Mouse (Mus musculus) granulocyte monocyte progenitor cell, adult 5-6 weeks (primary cell): ENCODE data around the gene Vps35l. TPM values are rescaled to one million over a fixed set of nuclear protein-coding genes. Genes with fewer than 3 reads are reported as not detected.

ENCODE experiments used
- ATAC-seq: replicated peaks from 2 replicates; pipeline ENCODE4 v1.8.0; 2016; ENCODE audit warnings: mild to moderate bottlenecking, moderate TSS enrichment, inconsistent platforms; ENCODE audit not compliant: poor library complexity, severe bottlenecking
- total RNA-seq, 2 experiments: library from RNA; stranded (forward) in 1 of 2; stranded (reverse) in 1 of 2; fragments of 200-712, 200-1000 nt in 1 of 2; fragments of >200 nt in 1 of 2; fragmentation: Nextera tagmentation in 1 of 2; gene quantifications; 2 replicates each; pipeline ENCODE4 v1.2.3; 2014 to 2017

The Vps35l gene
- total RNA-seq, 2 experiments from 2014 or later: 57.0 to 76.4 TPM

DNA sequence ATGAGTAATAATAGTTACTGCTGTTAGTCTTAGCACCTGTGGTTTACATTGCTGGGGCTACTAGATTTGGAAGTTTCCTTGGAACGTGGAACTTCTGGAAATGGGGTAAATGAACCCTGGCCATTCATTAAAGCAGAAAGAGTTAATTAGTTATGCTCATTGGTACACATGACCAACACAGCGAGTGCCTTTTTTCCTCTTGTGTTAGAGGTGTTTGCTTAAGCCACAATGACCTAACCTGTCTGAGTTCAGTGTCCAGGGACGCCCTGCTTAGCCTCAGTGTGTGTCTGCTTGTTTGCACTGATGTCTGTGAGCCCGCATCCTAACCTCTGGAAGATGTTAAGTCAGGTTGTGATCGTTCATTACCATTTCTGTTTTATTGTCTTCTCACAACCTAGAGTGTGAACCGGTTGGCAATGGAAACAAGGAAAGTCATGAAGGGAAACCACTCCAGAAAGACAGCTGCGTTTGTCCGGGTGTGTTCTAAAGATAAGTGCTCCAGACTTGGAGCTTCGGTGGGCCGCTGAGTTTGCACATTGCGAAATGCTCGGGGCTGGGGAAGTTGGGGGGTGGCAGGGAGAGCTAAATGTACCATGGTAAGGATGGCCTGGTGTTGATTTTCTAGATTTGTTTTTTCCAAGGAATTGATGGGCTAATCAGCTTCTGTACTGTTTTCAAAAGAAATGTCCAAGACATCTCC is 71.5 kb downstream of the Vps35l start:
- ATAC-seq: peak; percentile 85

DNA sequence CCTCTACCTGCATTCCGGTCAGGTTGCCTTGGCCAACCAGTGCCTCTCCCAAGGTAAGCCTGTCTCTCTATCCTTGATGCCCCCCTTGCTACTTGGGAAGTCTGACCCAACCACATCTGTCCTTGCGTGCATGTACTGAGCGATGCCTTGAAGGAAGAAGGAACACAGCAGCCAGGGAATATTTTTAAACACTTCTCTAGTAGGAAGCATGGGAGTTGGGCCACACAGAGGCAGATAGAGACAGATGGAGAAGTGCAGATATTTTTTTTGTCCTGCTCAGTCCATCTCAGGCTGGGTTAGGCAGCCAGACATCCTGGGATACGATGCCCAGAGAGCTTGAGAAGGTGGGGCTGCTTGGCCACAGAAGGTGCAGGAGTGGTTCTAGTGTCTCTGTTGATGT is 73.6 kb downstream of the Vps35l start:
- ATAC-seq: no peak

DNA sequence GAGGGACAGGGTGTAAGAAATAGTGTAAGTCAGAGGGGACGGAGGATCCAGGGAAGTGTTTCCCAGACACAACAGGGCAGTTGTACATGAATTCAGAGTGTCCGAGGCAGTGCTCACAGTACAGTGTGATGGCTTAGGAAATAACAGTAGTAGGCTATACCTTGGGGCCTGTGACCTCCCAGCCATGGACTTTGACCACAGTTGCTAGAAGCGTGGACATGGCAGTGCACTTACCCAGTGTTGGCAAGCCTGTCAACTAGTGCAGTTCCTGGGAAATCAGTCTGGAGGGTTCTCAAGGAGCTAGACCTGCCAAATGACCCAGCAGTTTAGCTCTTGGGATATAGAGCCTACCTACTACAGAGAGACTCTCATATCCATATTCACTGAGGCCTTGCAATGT is 76.2 kb downstream of the Vps35l start:
- ATAC-seq: no peak

DNA sequence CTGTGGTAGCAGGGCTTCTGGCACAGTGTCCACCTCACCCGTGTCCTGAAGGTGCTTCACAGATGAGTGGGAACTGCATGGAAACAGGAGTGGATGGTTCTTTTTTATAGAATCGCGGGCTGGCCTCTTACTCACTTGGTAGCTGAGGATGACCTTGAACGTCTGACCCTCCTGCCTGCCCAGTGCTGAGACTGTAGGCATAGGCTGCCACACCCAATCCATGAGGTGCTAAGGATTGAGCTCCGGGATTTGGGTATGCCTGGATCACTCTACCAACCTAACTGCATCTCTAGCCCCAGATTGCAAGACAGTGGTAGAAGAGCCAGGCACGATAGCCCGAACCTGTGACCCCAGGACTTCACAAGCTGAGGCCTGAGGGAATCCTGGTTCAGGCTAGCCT is 77.7 kb downstream of the Vps35l start:
- no peak for ATAC-seq

DNA sequence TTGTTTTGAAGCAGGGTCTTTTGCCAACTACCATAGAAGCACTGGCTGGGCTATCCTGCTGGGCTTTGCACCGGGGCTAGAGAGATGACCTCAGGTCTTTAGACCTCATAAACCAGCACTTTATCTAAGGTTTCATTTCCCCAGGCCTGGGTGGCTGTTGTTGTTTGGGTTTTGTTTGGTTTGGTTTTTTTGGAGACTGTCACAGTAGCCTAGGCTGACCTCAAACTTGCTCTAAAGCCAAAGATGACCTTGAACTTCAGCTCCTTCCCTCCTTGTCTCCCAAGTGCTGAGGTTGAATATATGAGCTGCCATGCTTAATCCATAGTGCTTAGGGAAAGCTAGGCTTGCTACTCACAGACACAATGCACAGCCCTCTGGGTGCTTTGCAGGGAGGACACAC is 79.6 kb downstream of the Vps35l start:
- no peak for ATAC-seq

DNA sequence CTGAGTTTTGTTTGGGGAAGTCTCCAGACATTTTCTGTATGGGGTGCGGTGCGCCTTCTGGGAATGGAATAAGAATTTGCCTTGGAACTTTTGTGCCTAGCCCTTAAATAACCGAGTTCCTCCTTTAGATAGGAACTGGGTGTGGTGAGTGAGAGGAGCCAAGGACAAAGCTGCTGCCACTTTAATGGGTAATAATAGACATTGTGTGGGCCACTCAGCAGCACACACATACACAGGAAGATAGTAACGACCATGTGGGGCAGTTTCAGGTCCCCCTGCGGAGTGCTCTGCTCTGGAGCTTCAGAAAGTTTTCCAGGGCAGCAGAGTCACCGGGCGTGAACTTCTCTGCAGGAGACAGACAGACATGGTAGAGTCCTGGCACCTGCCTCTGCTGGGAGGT is 81.3 kb downstream of the Vps35l start:
- ATAC-seq: no peak

DNA sequence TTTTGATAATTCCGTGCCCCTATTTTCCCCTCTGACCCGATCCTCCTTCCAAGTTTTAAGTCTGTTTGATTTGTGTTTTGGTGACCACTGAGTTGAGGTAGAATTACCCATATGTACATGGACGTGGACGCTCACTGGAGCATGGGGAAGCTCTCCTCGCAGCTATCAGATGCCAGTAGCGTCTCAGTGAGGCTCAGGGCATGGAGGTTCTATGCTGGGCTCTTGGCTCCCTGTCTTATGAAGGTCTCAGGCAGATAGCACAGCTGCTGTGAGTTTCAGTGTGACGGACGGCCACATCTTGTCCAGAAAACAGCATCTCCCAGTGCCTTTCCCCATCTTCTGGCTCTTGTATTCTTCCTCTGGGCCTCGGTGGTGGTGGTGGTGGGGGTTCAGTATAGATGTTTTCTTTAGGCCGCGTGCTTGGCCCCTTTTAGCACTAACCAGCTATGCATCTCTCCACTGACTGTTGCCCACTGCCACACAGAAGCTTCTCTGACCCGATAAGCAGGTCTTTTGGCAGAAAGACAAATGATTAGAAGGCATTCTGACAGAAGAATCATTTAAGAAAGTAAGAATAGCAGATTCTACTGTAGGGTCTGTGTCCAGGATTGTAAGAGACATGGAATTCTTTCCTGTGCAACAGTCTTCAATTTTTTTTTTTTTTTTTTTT is 82.0 kb downstream of the Vps35l start:
- no peak for ATAC-seq

DNA sequence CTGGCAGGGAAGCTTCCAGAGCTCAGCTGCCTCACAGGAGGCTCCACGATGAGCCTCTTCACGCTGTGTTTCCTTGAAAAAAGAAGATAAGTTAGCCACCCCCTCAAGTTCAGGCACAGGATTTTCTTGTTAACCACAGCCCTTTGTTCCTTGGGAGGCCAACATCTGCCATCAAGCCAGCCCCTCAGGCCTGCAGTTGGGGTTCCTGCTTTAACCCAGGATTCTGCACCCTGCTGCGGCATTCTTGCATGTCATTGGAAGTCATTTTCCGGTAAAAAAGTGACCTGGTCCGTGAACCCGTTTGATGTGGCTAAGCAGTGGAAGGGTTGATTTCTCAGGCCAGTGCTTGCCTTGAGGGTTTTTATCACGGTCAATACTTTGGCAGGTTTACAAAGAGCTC is 84.4 kb downstream of the Vps35l start:
- ATAC-seq: no peak

DNA sequence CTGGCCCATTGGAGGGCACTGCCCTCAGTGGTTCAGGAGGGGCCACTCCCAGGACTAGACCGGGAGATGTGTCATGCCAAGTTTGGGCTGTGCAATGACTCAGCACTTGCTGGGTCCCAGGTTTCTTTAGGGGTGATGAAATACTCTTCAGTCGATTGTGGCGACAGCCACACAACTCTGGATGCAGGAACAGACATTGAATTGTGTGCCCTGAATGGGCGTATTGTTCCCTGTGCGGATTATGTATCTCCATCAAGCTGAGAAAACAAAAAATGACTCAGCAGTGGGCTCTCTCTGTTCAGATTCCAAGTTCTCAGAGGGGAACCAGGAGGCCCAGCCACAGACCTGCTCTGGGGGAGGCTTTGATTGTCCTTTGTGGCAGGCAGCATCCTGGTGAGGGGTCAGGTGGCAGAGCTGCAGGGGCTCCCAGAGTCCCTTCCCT is 88.0 kb downstream of the Vps35l start:
- peak; percentile 88 for ATAC-seq

DNA sequence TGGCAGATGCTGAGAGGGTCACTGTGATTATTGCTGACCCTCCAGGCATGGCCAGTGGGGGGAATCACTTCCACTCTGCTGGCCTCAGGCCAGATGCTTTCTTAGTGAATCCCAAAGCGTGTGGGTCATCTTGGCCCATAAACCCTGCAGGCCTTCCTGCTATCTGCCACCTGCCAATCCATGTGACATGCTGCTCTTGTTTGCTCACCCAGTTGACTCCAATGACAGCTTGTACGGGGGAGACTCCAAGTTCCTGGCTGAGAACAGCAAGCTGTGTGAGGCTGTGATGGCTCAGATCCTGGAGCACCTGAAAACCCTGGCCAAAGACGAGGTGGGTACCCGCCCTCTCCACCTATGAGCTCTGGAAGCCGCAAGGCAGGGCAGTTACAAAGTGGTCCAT is 97.9 kb downstream of the Vps35l start:
- no peak for ATAC-seq

DNA sequence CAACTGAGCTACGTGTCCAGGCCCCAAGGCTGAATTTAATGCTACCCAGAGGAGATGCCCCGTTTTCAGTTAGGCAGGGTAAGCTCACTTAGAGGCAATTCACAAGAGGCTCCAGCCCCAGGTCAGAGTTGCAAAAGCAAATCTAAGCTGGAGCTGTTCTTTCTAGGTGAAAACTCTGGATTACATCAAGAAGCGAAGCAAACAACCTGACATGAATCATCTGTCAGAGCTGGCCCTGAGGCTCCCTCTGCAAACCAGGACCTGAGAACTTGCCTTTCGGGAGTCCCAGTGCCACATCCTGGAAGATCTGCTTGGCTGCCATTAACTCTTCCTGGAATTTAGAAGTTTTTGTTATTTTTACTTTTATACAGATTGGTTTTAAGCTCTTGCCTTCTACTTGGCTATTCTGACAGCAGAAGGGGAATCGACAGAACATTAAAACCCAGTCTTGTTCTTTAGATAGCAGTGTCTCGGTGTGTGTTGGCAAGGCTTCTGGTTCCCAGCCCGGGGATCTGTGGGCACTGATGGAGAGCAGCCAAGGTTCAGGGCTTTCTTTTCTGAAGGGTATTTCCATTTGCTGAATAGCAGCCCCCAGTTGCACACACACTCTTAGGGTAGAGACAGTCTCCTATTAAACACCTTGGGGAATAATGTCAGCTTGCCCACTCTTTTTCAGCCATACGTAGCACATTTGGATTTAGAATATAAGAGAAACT is 101.2 kb downstream of the Vps35l start:
- ATAC-seq: no peak

DNA sequence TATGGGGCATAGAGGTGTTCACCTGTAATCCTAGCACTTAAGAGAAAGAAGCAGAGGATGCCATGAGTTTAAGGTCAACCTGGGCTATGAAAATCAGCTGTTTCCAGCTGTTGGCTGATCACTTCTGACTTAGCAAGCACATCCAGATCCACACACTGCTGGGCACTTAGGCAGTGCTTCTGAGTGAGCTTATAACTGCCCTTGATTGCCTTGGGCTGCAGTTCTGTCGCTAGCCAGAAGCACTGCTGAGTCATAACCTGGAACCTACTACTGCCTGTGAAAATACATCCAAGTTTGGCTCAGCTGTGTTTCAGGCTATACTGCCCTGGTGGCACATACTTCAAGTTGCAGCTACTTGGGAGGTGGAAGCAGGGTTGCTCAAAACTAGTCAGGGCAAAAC is 101.8 kb downstream of the Vps35l start:
- ATAC-seq: no peak

DNA sequence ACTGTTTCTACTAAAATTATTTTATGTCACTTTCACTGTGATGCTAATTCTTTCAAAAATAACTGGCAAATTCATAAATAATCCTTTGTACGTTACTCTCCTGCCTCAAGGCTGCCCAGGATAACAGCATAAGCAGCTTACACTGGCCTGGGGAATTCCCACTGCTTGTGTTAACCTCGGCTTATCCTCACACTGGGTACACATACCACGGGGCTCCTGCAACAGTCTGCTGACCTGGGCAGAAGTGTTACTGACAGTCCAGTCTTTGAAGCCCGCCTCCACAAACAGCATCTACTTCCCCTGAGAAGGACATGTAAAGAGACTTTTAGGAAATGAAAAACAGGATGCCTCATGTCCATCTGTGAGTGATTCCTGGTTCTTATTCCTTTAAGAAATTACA is 102.9 kb downstream of the Vps35l start:
- ATAC-seq: no peak

DNA sequence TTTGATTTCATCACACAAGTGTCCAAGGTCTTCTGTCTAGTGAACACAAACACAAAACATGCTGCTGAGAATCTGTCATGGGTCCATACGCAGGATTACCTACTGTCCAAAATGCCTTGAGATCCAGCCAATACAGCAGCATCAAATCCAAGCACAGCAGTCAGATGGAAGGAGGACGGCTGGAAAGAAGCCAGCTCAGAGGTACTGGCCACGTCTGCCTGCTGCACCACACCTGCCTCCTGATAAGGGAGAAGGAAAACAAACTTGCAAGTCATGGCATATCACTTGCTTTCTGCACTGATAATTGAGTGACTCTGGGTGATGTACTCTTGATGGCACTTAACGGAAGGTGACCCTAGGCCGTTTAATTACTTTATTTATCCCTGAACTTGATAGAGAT is 105.1 kb downstream of the Vps35l start:
- no peak for ATAC-seq

DNA sequence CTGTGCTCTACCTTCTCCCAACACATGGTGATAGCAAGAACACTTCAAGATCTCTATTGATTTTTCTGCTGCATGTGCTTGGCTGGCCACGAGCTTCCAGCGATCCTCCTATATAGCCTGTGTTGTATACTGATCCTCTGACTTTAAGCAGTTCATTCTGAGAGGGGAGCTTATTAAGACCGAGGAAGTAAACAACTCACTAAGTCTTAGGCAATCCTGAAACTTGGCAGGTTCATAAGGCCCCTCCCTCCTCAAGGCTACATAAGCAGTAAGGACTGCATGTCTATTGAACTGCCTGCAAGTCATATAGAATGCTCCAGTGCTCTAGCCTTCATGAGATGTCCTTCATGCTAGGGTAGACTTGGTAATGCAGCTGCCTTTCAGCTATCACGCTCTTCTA is 106.3 kb downstream of the Vps35l start:
- no peak for ATAC-seq

DNA sequence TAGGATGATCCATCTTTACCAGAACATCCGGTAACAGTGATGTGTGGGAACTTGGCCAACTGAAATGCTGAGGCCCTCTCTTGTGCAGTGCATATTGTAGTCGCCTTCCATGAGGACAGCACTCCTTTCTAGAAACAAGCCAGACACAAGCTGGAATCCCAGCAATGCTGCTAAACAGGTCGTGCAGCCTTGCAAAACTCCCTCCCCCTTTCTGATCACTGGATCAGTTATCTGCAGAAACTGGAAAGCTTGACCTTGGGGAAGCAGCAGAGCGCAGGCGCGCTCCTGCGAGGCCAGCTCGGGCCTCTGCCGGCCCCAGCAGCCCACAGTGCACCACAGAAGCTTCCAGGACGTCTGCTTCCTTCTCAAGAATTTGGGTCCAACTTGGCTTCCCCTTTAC is 108.8 kb downstream of the Vps35l start:
- ATAC-seq: no peak

DNA sequence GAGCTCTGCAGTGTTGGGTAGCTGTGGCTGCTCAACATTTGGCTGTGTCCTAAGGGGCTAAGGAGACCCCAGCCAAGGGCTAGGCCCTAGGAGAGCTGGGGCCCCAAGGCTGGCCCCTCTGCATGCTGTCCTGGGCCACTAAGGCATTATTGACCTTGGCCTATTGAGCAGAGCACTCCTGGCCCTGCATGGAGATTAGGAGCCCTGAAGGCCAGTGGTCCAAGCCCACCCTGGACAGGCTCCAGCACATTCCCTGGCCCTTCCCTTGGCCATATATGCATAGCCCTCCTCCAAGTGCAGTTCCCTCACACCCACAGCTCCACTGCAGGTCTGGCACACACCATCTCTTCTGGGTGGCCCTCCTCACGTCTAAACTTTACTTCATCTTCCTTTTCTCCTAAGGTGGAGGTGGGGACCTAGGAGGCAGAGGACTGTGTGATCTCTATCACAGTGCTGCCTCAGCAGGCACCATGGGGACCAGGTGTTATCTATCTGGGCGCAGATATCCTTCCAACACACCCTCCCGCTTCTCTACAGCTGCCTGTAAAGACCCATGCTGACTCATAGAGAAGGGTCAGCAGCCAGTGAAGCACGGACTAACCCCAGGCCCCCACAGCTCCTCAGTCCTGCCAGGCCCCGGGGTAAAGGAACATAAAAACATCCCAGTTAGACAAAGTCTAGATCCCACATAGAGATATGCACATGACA is 109.7 kb downstream of the Vps35l start:
- ATAC-seq: no peak

DNA sequence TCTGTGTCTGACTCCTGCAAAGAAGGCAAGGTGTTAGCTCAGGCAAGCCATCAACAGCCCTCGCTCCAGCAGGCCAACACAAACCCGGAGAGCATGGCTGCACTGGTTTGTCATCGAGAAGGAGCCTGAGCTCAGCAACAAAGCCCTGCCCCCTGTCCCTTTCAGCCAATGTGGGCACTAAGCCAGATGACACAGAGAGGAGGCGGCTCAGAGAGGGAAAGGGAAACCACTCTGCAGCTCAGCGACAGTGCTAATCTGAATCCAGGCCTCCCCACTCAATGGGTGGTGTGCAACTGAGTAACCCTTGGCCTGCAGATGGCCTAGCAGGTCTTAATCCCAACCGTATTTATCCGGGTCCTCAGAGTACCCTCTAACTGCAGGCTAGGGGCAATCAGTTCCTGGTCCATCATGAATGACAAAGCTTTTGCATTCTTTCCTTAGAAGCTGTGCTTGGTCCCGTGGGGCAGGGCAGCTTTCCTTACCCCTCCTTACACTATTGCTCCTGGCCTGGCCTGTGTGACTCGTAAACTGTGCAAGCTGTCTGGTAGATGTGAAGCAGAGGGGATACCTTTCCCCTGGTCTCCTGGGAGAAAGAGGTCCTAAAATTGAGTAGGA is 110.8 kb downstream of the Vps35l start:
- no peak for ATAC-seq

DNA sequence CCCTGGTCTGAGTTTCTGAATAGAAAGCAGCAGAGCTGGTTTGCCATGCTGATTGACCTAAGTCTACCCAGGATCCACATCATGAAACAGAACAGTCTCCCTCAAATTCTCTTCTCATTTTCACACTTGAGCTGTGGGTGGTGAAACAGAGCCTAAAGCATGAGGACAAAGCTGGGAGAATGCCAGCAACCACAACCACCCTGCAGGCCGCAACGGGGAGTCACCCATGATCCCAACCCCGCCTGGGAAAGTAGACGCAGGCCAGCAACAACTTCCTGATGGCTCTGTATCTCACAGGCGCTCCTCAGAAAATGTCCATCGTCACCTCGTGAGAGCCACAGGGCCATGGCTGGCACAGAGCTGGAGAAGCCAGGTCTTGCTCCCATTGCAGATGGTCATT is 111.5 kb downstream of the Vps35l start:
- ATAC-seq: peak; percentile 48

DNA sequence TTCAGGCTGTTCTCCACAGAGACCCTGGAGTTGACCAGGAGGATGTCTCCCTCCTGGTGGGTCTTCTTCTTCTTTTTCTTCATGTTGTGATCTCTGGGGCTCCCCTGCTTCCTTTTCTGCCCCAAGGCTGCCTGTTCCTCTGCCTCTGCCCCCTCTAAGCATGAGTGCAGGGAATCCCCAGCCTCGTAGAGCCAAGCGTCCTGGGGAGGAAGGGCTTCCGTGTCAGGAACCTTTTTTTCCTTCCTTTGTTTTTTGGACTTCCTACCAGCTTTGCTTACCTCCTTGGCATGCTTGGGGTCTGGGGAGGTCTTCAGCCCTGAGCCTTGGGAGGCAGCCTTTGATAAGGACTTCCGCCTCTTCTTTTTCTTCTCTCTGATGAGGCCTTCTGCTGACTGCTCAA is 112.6 kb downstream of the Vps35l start:
- ATAC-seq: no peak

DNA sequence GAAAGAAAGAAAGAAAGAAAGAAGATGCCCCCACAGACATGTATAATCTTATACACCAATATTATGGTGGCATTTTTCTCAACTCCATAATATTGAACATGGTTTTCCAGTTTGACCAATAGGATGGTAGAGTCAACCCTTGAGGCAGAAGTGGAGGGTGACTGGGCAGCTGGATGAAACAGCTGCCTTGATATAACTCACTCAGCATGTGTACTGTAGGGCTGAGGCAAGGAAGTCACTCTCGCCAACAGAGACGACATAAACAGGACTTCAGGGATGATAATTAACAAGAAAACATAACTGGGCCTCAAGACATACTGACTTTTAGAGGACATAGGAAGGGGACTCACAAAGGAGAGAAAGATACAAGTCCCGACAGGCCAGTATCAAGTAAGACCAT is 114.6 kb downstream of the Vps35l start:
- no peak for ATAC-seq
